Mouse (Mus musculus): ENCODE results near the gene Tmbim1. TPM values are rescaled to one million over a fixed set of nuclear protein-coding genes. Genes with fewer than 3 reads are reported as not detected.

Gene Tmbim1
- total and polyA plus RNA-seq, 3 experiments, result 26.6 to 35.1 (median 32.4) TPM

- in situ Hi-C loops (cut with MboI; ENCODE audit: low pct_ligation_motif_present, low pct_unique_long_range_greater_than_20kb, low sequenced_read_pairs), result no loop called here
- dilution Hi-C loops (cut with MboI; ENCODE audit: extremely low pct_ligation_motif_present, extremely low pct_unique_long_range_greater_than_20kb, low sequenced_read_pairs), result no loop called here
- H3K4me1 ChIP-seq (ENCODE audit: control insufficient read depth in 1 of 2, insufficient read depth in 2 of 2), result peaks cover 18 to 53% of the 10 kb centered on the region in 2 experiments
Measured at GRCm38 (mm10) chr1:74281886-74282285, 23.5 kb downstream of the Tmbim1 start.

GRCm38 (mm10) chr1:74281372-74281771, 24.1 kb downstream of the Tmbim1 start:
- Histone ChIP-seq H3K4me3 (replicated peaks in 1 of 3; ENCODE audit: low read depth in 2 of 3, low read length in 2 of 3, poor library complexity in 1 of 3) (no peak overlapping the region), H3K79me2 (replicated peaks; ENCODE audit: control insufficient read depth, extremely low read depth, insufficient read depth, poor library complexity, severe bottlenecking) (peaks cover 18% of the 10 kb centered on the region), H3K9me3 (replicated peaks; ENCODE audit: low read length) (no peaks in the 10 kb centered on the region), H3K27me3 (replicated peaks) (no peaks in the 10 kb centered on the region), H3K9ac (ENCODE audit: insufficient read depth, low read depth) (no peak overlapping the region), H3K36me3 (replicated peaks in 1 of 2; ENCODE audit: control insufficient read depth in 1 of 2, insufficient read depth in 1 of 2, low read length in 1 of 2) (peaks cover 44 to 51% of the 10 kb centered on the region in 2 experiments), H3K4me2 (ENCODE audit: insufficient read depth, low read depth, poor library complexity, severe bottlenecking) (no peak overlapping the region), H3K4me1 (ENCODE audit: control insufficient read depth in 1 of 2, insufficient read depth in 2 of 2) (peaks cover 12 to 48% of the 10 kb centered on the region in 2 experiments), H3K27ac (ENCODE audit: insufficient read depth, low read depth) (no peak overlapping the region)
- dilution Hi-C loops (cut with MboI; ENCODE audit: extremely low pct_ligation_motif_present, extremely low pct_unique_long_range_greater_than_20kb, low sequenced_read_pairs) (no loop called here), in situ Hi-C loops (cut with MboI; ENCODE audit: low pct_ligation_motif_present, low pct_unique_long_range_greater_than_20kb, low sequenced_read_pairs) (no loop called here)
- TF ChIP-seq MXI1 (IDR thresholded peaks at IDR 0.05; ENCODE audit: low read depth, low read length), result no peak
- no peak for TF ChIP-seq POLR2AphosphoS2 (IDR thresholded peaks at IDR 0.05; ENCODE audit: low read depth, low read length)
- TF ChIP-seq MAFK (IDR thresholded peaks at IDR 0.05; ENCODE audit: insufficient replicate concordance, low read length), result no peak
- no peak for TF ChIP-seq CTCF (conservative IDR thresholded peaks at IDR 0.05 in 1 of 2, IDR thresholded peaks at IDR 0.05 in 1 of 2; ENCODE audit: low read depth in 2 of 2, low read length in 2 of 2)
- no peak for DNase-seq (ENCODE audit: extremely low read depth)

More at GRCm38 (mm10) chr1:74281886-74282285, 23.5 kb downstream of the Tmbim1 start:
- Histone ChIP-seq H3K27me3 (replicated peaks) (no peaks in the 10 kb centered on the region), H3K4me3 (replicated peaks in 1 of 3; ENCODE audit: low read depth in 2 of 3, low read length in 2 of 3, poor library complexity in 1 of 3) (no peak overlapping the region), H3K36me3 (replicated peaks in 1 of 2; ENCODE audit: control insufficient read depth in 1 of 2, insufficient read depth in 1 of 2, low read length in 1 of 2) (peaks cover 44 to 55% of the 10 kb centered on the region in 2 experiments), H3K9ac (ENCODE audit: insufficient read depth, low read depth) (no peak overlapping the region), H3K79me2 (replicated peaks; ENCODE audit: control insufficient read depth, extremely low read depth, insufficient read depth, poor library complexity, severe bottlenecking) (peaks cover 18% of the 10 kb centered on the region), H3K4me2 (ENCODE audit: insufficient read depth, low read depth, poor library complexity, severe bottlenecking) (no peak overlapping the region), H3K9me3 (replicated peaks; ENCODE audit: low read length) (no peaks in the 10 kb centered on the region), H3K27ac (ENCODE audit: insufficient read depth, low read depth) (no peak overlapping the region)
- DNase-seq (ENCODE audit: extremely low read depth), result no peak
- no peak for TF ChIP-seq PAX5 (IDR thresholded peaks at IDR 0.05; ENCODE audit: low read length)
- no peak for TF ChIP-seq UBTF (IDR thresholded peaks at IDR 0.05; ENCODE audit: low read depth, low read length)
- TF ChIP-seq USF1 (IDR thresholded peaks at IDR 0.05; ENCODE audit: low read depth, low read length), result no peak

GRCm38 (mm10) chr1:74280591-74281325, 24.7 kb downstream of the Tmbim1 start:
- H3K4me2 ChIP-seq (ENCODE audit: insufficient read depth, low read depth, poor library complexity, severe bottlenecking), result no peak overlapping the region
- H3K27me3 ChIP-seq (replicated peaks), result no peaks in the 10 kb centered on the region
- H3K79me2 ChIP-seq (replicated peaks; ENCODE audit: control insufficient read depth, extremely low read depth, insufficient read depth, poor library complexity, severe bottlenecking), result peaks cover 18% of the 10 kb centered on the region
- DNase-seq (ENCODE audit: extremely low read depth), result no peak
- dilution Hi-C loops (cut with MboI; ENCODE audit: extremely low pct_ligation_motif_present, extremely low pct_unique_long_range_greater_than_20kb, low sequenced_read_pairs) (no loop called here), in situ Hi-C loops (cut with MboI; ENCODE audit: low pct_ligation_motif_present, low pct_unique_long_range_greater_than_20kb, low sequenced_read_pairs) (no loop called here)
- no peak overlapping the region for H3K4me3 ChIP-seq (replicated peaks in 1 of 3; ENCODE audit: low read depth in 2 of 3, low read length in 2 of 3, poor library complexity in 1 of 3)
- TF ChIP-seq USF2 (conservative IDR thresholded peaks at IDR 0.05; ENCODE audit: low read depth, low read length) (no peak), NELFE (IDR thresholded peaks at IDR 0.05; ENCODE audit: low read depth, low read length) (no peak), ZMIZ1 (IDR thresholded peaks at IDR 0.05; ENCODE audit: low read depth, low read length) (no peak), MAX (IDR thresholded peaks at IDR 0.05; ENCODE audit: low read length) (no peak), ZNF384 (IDR thresholded peaks at IDR 0.05; ENCODE audit: low read depth, low read length) (no peak), POLR2AphosphoS2 (IDR thresholded peaks at IDR 0.05; ENCODE audit: low read depth, low read length) (no peak), JUN (IDR thresholded peaks at IDR 0.05; ENCODE audit: insufficient read depth, low read depth, low read length) (no peak), PAX5 (IDR thresholded peaks at IDR 0.05; ENCODE audit: low read length) (no peak), USF1 (IDR thresholded peaks at IDR 0.05; ENCODE audit: low read depth, low read length) (no peak), MAFK (IDR thresholded peaks at IDR 0.05; ENCODE audit: insufficient replicate concordance, low read length) (no peak), HCFC1 (IDR thresholded peaks at IDR 0.05; ENCODE audit: low read depth, low read length) (no peak), JUND (conservative IDR thresholded peaks at IDR 0.05; ENCODE audit: low read depth, low read length) (no peak), IRF4 (IDR thresholded peaks at IDR 0.05; ENCODE audit: low read depth, low read length) (no peak), RAD21 (IDR thresholded peaks at IDR 0.05; ENCODE audit: low read depth, low read length) (no peak), ZKSCAN1 (IDR thresholded peaks at IDR 0.05; ENCODE audit: borderline replicate concordance, low read depth, low read length) (no peak), E2F4 (IDR thresholded peaks at IDR 0.05; ENCODE audit: insufficient replicate concordance, low read depth, low read length) (no peak), MAZ (IDR thresholded peaks at IDR 0.05; ENCODE audit: low read depth, low read length) (no peak), KAT2A (IDR thresholded peaks at IDR 0.05; ENCODE audit: insufficient replicate concordance, low read length) (no peak), UBTF (IDR thresholded peaks at IDR 0.05; ENCODE audit: low read depth, low read length) (no peak), ELF1 (IDR thresholded peaks at IDR 0.05; ENCODE audit: low read depth, low read length) (no peak)
- no peaks in the 10 kb centered on the region for H3K9me3 ChIP-seq (replicated peaks; ENCODE audit: low read length)
- H3K36me3 ChIP-seq (replicated peaks in 1 of 2; ENCODE audit: control insufficient read depth in 1 of 2, insufficient read depth in 1 of 2, low read length in 1 of 2), result peaks cover 44 to 51% of the 10 kb centered on the region in 2 experiments
- H3K4me1 ChIP-seq (ENCODE audit: control insufficient read depth in 1 of 2, insufficient read depth in 2 of 2), result peaks cover 11 to 41% of the 10 kb centered on the region in 2 experiments
- no peak overlapping the region for H3K27ac ChIP-seq (ENCODE audit: insufficient read depth, low read depth)
- no peak overlapping the region for H3K9ac ChIP-seq (ENCODE audit: insufficient read depth, low read depth)
